Mouse (Mus musculus) small intestine, adult 2 months (tissue): Measurements from ENCODE around the gene Dock10. TPM values are rescaled to one million over a fixed set of nuclear protein-coding genes. Genes with fewer than 3 reads are reported as not detected.

ENCODE experiments used
- H3K27ac ChIP-seq: fragments of 200-500 bp; 2 replicates; pipeline ENCODE4 v1.5.1; 2012; ENCODE audit warnings: low read depth, low read length, control low read depth, inconsistent platforms; ENCODE audit not compliant: insufficient read depth
- H3K27me3 ChIP-seq: fragments of 200-500 bp; 2 replicates; pipeline ENCODE4 v1.6.1; 2012; ENCODE audit warnings: mild to moderate bottlenecking, moderate library complexity, low read length, inconsistent platforms; ENCODE audit not compliant: control insufficient read depth, insufficient read depth
- H3K36me3 ChIP-seq: fragments of 200-500 bp; 2 replicates; pipeline ENCODE4 v1.6.1; 2012; ENCODE audit warnings: mild to moderate bottlenecking, low read length, control low read depth, inconsistent platforms; ENCODE audit not compliant: control insufficient read depth, insufficient read depth
- H3K4me1 ChIP-seq: fragments of 200-500 bp; 2 replicates; pipeline ENCODE4 v1.6.1; 2012; ENCODE audit warnings: low read length, inconsistent platforms, mixed read lengths; ENCODE audit not compliant: control insufficient read depth, insufficient read depth, insufficient read length
- H3K4me3 ChIP-seq: fragments of 200-500 bp; 2 replicates; pipeline ENCODE4 v1.5.1; 2012; ENCODE audit warnings: low read depth, mild to moderate bottlenecking, control low read depth, inconsistent platforms, low read length, moderate library complexity
- CTCF ChIP-seq: fragments of 200-500 bp; IDR thresholded peaks from 2 replicates; pipeline ENCODE4 v1.5.1; 2012; ENCODE audit warnings: low read depth, mild to moderate bottlenecking, control low read depth, inconsistent platforms, low read length, moderate library complexity, mixed read lengths; ENCODE audit not compliant: insufficient replicate concordance, insufficient read length; ENCODE audit errors: extremely low read depth
- POLR2A ChIP-seq: fragments of 200-500 bp; IDR thresholded peaks from 2 replicates; pipeline ENCODE4 v1.6.1; 2012; ENCODE audit warnings: low read depth, mild to moderate bottlenecking, control low read depth, inconsistent platforms, low read length, moderate library complexity
- WGBS: fragments of 180-500 bp; shearing (Covaris S2); methylation state at CpG from one replicate; pipeline ENCODE4 v1.1.7; 2018; 5-methylcytosine and 5-hydroxymethylcytosine counted together
- polyA plus RNA-seq: library from polyadenylated mRNA; depleted of rRNA; stranded (reverse); fragments of >200 nt; gene quantifications from 2 replicates; pipeline ENCODE4 v1.2.3, GENCODE M21; 2012

Dock10 gene
- polyA plus RNA-seq, 1 experiment = 1.7 TPM

GRCm38 (mm10) chr1:80613395-80614011, 144.8 kb downstream of the Dock10 start:
- Histone ChIP-seq H3K27ac (peak overlapping the region; percentile 41; the same call in 1 of the 2 replicates), H3K4me1 (no peaks in the 10 kb centered on the region), H3K4me3 (no peak overlapping the region), H3K36me3 (peaks cover 2% of the 10 kb centered on the region; the same call in 1 of the 2 replicates), H3K27me3 (no peaks in the 10 kb centered on the region)
- 70% methylated on average over 4 of the region's 4 CpGs for WGBS
- no peak for TF ChIP-seq POLR2A
- no peak for TF ChIP-seq CTCF

- Histone ChIP-seq H3K27ac (no peak overlapping the region), H3K27me3 (no peaks in the 10 kb centered on the region), H3K36me3 (0 out of 2 replicates have a peak, but pooled peaks cover 3% of the 10 kb centered on the region), H3K4me3 (no peak overlapping the region), H3K4me1 (no peaks in the 10 kb centered on the region)
- TF ChIP-seq CTCF (no peak), POLR2A (no peak)
- 79% methylated on average over 4 of the region's 4 CpGs for WGBS
Observed at GRCm38 (mm10) chr1:80607546-80607945, 150.8 kb downstream of the Dock10 start.

- H3K4me1 ChIP-seq = no peaks in the 10 kb centered on the region
- H3K4me3 ChIP-seq = no peak overlapping the region
- H3K27me3 ChIP-seq = no peaks in the 10 kb centered on the region
- no peak overlapping the region for H3K27ac ChIP-seq
- no peak for TF ChIP-seq CTCF
- no peak for TF ChIP-seq POLR2A
- WGBS = 61% methylated on average over 8 of the region's 8 CpGs
- H3K36me3 ChIP-seq = 0 out of 2 replicates have a peak, but pooled peaks cover 3% of the 10 kb centered on the region
Observed at GRCm38 (mm10) chr1:80606131-80606754, 152.1 kb downstream of the Dock10 start.

GRCm38 (mm10) chr1:80604332-80604731, 154.0 kb downstream of the Dock10 start:
- no peak overlapping the region for H3K4me3 ChIP-seq
- no peak overlapping the region for H3K27ac ChIP-seq
- TF ChIP-seq POLR2A (no peak), CTCF (no peak)
- 0 out of 2 replicates have a peak, but pooled peaks cover 3% of the 10 kb centered on the region for H3K36me3 ChIP-seq
- H3K27me3 ChIP-seq = no peaks in the 10 kb centered on the region
- no peaks in the 10 kb centered on the region for H3K4me1 ChIP-seq
- 81% methylated on average over 2 of the region's 2 CpGs for WGBS

GRCm38 (mm10) chr1:80603081-80603480, 155.2 kb downstream of the Dock10 start:
- 84% methylated on average over 2 of the region's 2 CpGs for WGBS
- TF ChIP-seq POLR2A (no peak), CTCF (no peak)
- Histone ChIP-seq H3K36me3 (0 out of 2 replicates have a peak, but pooled peaks cover 3% of the 10 kb centered on the region), H3K27me3 (no peaks in the 10 kb centered on the region), H3K4me3 (no peak overlapping the region), H3K4me1 (no peaks in the 10 kb centered on the region), H3K27ac (no peak overlapping the region)

GRCm38 (mm10) chr1:80583281-80583680, 175.0 kb downstream of the Dock10 start:
- no peaks in the 10 kb centered on the region for H3K27me3 ChIP-seq
- no peak overlapping the region for H3K4me3 ChIP-seq
- no peaks in the 10 kb centered on the region for H3K4me1 ChIP-seq
- TF ChIP-seq CTCF (no peak), POLR2A (no peak)
- H3K36me3 ChIP-seq = no peaks in the 10 kb centered on the region
- 45% methylated on average over 5 of the region's 5 CpGs for WGBS
- no peak overlapping the region for H3K27ac ChIP-seq

GRCm38 (mm10) chr1:80582186-80582585, 176.1 kb downstream of the Dock10 start:
- Histone ChIP-seq H3K4me1 (no peaks in the 10 kb centered on the region), H3K4me3 (no peak overlapping the region), H3K36me3 (no peaks in the 10 kb centered on the region), H3K27me3 (no peaks in the 10 kb centered on the region), H3K27ac (no peak overlapping the region)
- no peak for TF ChIP-seq CTCF
- 81% methylated on average over 3 of the region's 3 CpGs for WGBS
